Mouse (Mus musculus): ENCODE data around the gene Sbno2. TPM values are rescaled to one million over a fixed set of nuclear protein-coding genes. Genes with fewer than 3 reads are reported as not detected.

Gene Sbno2
- polyA plus RNA-seq, 1 experiment from 2014 or later = 13.0 TPM

DNA sequence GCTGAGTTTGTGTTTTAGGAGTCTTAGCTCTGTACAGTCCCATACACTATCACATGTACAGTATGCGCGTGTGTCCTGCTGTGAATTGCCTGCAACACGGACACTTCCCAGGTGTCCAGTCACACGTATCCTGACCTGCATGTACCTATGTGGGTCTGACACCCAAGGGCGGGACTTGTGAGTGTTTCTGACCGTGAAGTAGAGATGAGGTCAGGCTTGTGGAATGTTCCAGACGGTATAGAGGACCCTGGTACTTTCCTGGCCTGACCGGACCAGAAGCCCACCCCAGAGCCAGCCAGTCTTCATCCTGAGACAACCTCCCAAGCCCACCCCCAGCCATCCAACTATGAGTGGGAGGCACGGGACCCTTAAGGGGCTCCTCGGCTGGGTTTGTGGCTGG is 89.8 kb downstream of the Sbno2 start:
- peaks cover 50% of the 10 kb centered on the region for H3K27me3 ChIP-seq (replicated peaks)
- ATAC-seq (ENCODE audit: insufficient number of reproducible peaks, low FRiP score) = no peak

DNA sequence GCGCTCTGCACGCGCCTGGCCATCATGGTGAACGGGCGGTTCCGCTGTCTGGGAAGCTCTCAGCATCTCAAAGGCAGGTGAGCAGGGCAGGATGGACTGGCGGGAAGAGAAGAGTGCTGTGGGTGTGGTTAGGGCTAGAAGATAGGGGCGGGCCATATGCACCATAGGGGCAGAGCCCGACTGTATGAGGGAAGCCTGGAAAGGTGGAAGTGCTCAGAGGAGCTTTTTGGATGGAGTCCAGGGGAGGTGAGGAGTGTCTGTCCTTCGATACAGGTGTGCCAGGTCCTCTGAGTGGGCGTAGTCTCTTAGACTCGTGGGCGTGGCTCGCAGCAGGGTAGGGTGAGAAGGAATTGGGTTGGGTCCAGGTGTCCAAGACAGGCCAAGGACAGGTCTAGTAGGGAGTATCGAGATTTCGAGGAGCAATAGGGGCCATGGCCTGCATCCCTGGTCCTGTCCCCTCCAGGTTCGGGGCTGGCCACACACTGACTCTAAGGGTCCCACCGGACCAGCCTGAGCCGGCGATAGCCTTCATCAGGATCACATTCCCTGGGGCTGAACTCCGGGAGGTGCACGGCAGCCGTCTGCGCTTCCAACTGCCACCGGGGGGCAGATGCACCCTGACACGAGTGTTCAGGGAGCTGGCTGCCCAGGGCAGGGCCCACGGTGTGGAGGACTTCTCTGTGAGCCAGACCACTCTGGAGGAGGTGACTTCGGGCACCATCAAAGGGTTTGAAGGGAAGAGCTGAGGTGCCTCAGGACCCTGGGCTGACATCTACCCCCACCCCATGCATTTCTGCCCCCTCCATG is 90.7 kb downstream of the Sbno2 start:
- 29% methylated on average over 28 of the region's 28 CpGs for WGBS
- peaks cover 18% of the 10 kb centered on the region for H3K9me3 ChIP-seq (replicated peaks)
- no peak overlapping the region for H3K9ac ChIP-seq
- H3K4me3 ChIP-seq = no peak overlapping the region
- H3K27me3 ChIP-seq (replicated peaks) = peaks cover 50% of the 10 kb centered on the region
- peaks cover 21% of the 10 kb centered on the region for H3K4me1 ChIP-seq (replicated peaks)
- no peak overlapping the region for H3K27ac ChIP-seq (ENCODE audit: poor library complexity, severe bottlenecking)
- H3K4me2 ChIP-seq = no peak overlapping the region
- ATAC-seq (ENCODE audit: insufficient number of reproducible peaks, low FRiP score) = no peak
- peaks cover 27% of the 10 kb centered on the region for H3K36me3 ChIP-seq

More for the DNA sequence above, 89.8 kb downstream of the Sbno2 start:
- no peak overlapping the region for H3K4me2 ChIP-seq
- 67% methylated on average over 10 of the region's 10 CpGs for WGBS
- H3K27ac ChIP-seq (ENCODE audit: poor library complexity, severe bottlenecking) = no peak overlapping the region
- no peak overlapping the region; the same call in 1 of the 2 replicates for H3K9ac ChIP-seq
- H3K9me3 ChIP-seq (replicated peaks) = peaks cover 11% of the 10 kb centered on the region
- peaks cover 28% of the 10 kb centered on the region for H3K4me1 ChIP-seq (replicated peaks)
- H3K36me3 ChIP-seq = peaks cover 18% of the 10 kb centered on the region
- H3K4me3 ChIP-seq = no peak overlapping the region

DNA sequence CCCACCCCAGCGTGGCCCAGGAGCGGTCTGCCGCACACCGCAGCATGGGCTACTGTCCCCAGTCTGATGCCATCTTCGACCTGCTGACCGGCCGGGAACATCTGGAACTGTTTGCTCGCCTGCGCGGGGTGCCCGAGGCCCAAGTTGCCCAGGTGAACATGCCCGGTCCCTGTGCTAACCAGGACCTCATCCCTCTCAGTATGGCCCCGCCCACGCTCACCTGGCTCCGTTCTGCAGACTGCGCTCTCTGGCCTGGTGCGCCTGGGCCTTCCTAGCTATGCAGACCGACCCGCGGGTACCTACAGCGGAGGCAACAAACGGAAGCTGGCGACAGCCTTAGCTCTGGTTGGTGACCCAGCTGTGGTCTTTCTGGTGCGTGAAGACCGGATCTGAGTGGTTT is 91.8 kb downstream of the Sbno2 start:
- Histone ChIP-seq H3K4me2 (no peak overlapping the region), H3K9ac (no peak overlapping the region), H3K9me3 (replicated peaks) (peaks cover 20% of the 10 kb centered on the region), H3K27me3 (replicated peaks) (peaks cover 50% of the 10 kb centered on the region), H3K4me1 (replicated peaks) (peaks cover 10% of the 10 kb centered on the region), H3K36me3 (peaks cover 35% of the 10 kb centered on the region), H3K27ac (ENCODE audit: poor library complexity, severe bottlenecking) (no peak overlapping the region), H3K4me3 (no peak overlapping the region)
- 37% methylated on average over 25 of the region's 25 CpGs for WGBS
- ATAC-seq (ENCODE audit: insufficient number of reproducible peaks, low FRiP score) = no peak

DNA sequence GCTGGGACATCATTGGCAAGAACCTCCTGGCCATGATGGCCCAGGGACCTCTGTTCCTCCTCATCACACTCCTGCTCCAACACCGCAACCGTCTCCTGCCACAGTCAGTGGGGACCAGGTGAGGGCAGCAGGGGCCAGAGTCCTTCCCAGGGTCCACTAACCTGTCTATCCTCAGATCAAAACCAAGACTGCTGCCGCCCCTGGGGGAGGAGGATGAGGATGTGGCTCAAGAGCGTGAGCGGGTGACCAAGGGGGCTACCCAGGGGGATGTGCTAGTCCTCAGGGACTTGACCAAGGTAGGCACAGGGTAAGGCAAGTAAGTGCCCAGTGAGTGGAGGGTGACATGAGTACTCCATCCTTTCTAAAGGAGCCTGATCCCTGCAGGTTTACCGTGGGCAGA is 93.6 kb downstream of the Sbno2 start:
- Histone ChIP-seq H3K27ac (ENCODE audit: poor library complexity, severe bottlenecking) (no peak overlapping the region), H3K36me3 (peaks cover 45% of the 10 kb centered on the region), H3K4me3 (no peak overlapping the region), H3K4me1 (replicated peaks) (peaks cover 8% of the 10 kb centered on the region; the same call in 1 of the 2 replicates), H3K9me3 (replicated peaks) (peaks cover 20% of the 10 kb centered on the region), H3K4me2 (no peak overlapping the region), H3K9ac (no peak overlapping the region), H3K27me3 (replicated peaks) (peaks cover 45% of the 10 kb centered on the region)
- WGBS = 82% methylated on average over 6 of the region's 6 CpGs
- no peak for ATAC-seq (ENCODE audit: insufficient number of reproducible peaks, low FRiP score)

Other genes starting within 250 kb of the Sbno2 start
- 1.8 and 2.0 TPM in 2 replicates for gene Prtn3, start 231.1 kb downstream of the Sbno2 start, polyA plus RNA-seq (2016; fragmentation: Nextera tagmentation; extraction: Ambion mirVana)
- gene Plppr3, start 230.9 kb downstream of the Sbno2 start, polyA plus RNA-seq (2016; fragmentation: Nextera tagmentation; extraction: Ambion mirVana) = 14.2 and 15.5 TPM in 2 replicates
- 0.47 TPM in 1 of 2 replicates, not detected in the other for gene Elane, start 219.3 kb downstream of the Sbno2 start, polyA plus RNA-seq (2016; fragmentation: Nextera tagmentation; extraction: Ambion mirVana)
- not detected in 2 replicates for gene Cfd, start 214.7 kb downstream of the Sbno2 start, polyA plus RNA-seq (2016; fragmentation: Nextera tagmentation; extraction: Ambion mirVana)
- gene Med16, start 196.6 kb downstream of the Sbno2 start, polyA plus RNA-seq (2016; fragmentation: Nextera tagmentation; extraction: Ambion mirVana) = 48.3 and 50.1 TPM in 2 replicates
- 16.8 and 19.3 TPM in 2 replicates for gene Gm26602, start 194.7 kb downstream of the Sbno2 start, polyA plus RNA-seq (2016; fragmentation: Nextera tagmentation; extraction: Ambion mirVana)
- gene Kiss1r, start 188.6 kb downstream of the Sbno2 start, polyA plus RNA-seq (2016; fragmentation: Nextera tagmentation; extraction: Ambion mirVana) = 0.45 and 0.55 TPM in 2 replicates
- 92.8 and 97.3 TPM in 2 replicates for gene R3hdm4, start 184.4 kb downstream of the Sbno2 start, polyA plus RNA-seq (2016; fragmentation: Nextera tagmentation; extraction: Ambion mirVana)
- gene Arid3a, start 178.5 kb downstream of the Sbno2 start, polyA plus RNA-seq (2016; fragmentation: Nextera tagmentation; extraction: Ambion mirVana) = 6.3 and 8.3 TPM in 2 replicates
- 78.8 and 89.6 TPM in 2 replicates for gene Wdr18, start 145.4 kb downstream of the Sbno2 start, polyA plus RNA-seq (2016; fragmentation: Nextera tagmentation; extraction: Ambion mirVana)
- gene Grin3b, start 134.9 kb downstream of the Sbno2 start, polyA plus RNA-seq (2016; fragmentation: Nextera tagmentation; extraction: Ambion mirVana) = 0.12 and 0.29 TPM in 2 replicates
- 20.8 and 20.9 TPM in 2 replicates for gene Tmem259, start 121.2 kb downstream of the Sbno2 start, polyA plus RNA-seq (2016; fragmentation: Nextera tagmentation; extraction: Ambion mirVana)
- gene Cnn2, start 117.0 kb downstream of the Sbno2 start, polyA plus RNA-seq (2016; fragmentation: Nextera tagmentation; extraction: Ambion mirVana) = 302 and 307 TPM in 2 replicates
- gene Abca7, start 109.1 kb downstream of the Sbno2 start, polyA plus RNA-seq (2016; fragmentation: Nextera tagmentation; extraction: Ambion mirVana) = 4.5 and 5.1 TPM in 2 replicates
- gene Arhgap45, start 88.9 kb downstream of the Sbno2 start, polyA plus RNA-seq (2016; fragmentation: Nextera tagmentation; extraction: Ambion mirVana) = 7.5 and 8.5 TPM in 2 replicates
- 132 and 135 TPM in 2 replicates for gene Polr2e, start 65.8 kb downstream of the Sbno2 start, polyA plus RNA-seq (2016; fragmentation: Nextera tagmentation; extraction: Ambion mirVana)
- gene Gpx4, start 58.4 kb downstream of the Sbno2 start, polyA plus RNA-seq (2016; fragmentation: Nextera tagmentation; extraction: Ambion mirVana) = 677 and 717 TPM in 2 replicates
- 10.8 and 13.8 TPM in 2 replicates for gene Stk11, start 10.2 kb upstream of the Sbno2 start, polyA plus RNA-seq (2016; fragmentation: Nextera tagmentation; extraction: Ambion mirVana)
- 827 and 861 TPM in 2 replicates for gene Atp5d, start 33.1 kb upstream of the Sbno2 start, polyA plus RNA-seq (2016; fragmentation: Nextera tagmentation; extraction: Ambion mirVana)
- 1.7 and 3.6 TPM in 2 replicates for gene Cbarp, start 35.3 kb upstream of the Sbno2 start, polyA plus RNA-seq (2016; fragmentation: Nextera tagmentation; extraction: Ambion mirVana)
- gene Midn, start 42.7 kb upstream of the Sbno2 start, polyA plus RNA-seq (2016; fragmentation: Nextera tagmentation; extraction: Ambion mirVana) = 25.9 and 28.9 TPM in 2 replicates
- 110 and 118 TPM in 2 replicates for gene Cirbp, start 60.4 kb upstream of the Sbno2 start, polyA plus RNA-seq (2016; fragmentation: Nextera tagmentation; extraction: Ambion mirVana)
- gene 1600002K03Rik, start 67.4 kb upstream of the Sbno2 start, polyA plus RNA-seq (2016; fragmentation: Nextera tagmentation; extraction: Ambion mirVana) = 10.4 and 11.7 TPM in 2 replicates
- 16.6 and 17.2 TPM in 2 replicates for gene Efna2, start 73.9 kb upstream of the Sbno2 start, polyA plus RNA-seq (2016; fragmentation: Nextera tagmentation; extraction: Ambion mirVana)
- 43.0 and 45.9 TPM in 2 replicates for gene Mum1, start 120.9 kb upstream of the Sbno2 start, polyA plus RNA-seq (2016; fragmentation: Nextera tagmentation; extraction: Ambion mirVana)
- gene Ndufs7, start 143.6 kb upstream of the Sbno2 start, polyA plus RNA-seq (2016; fragmentation: Nextera tagmentation; extraction: Ambion mirVana) = 438 and 454 TPM in 2 replicates
- 55.5 and 58.9 TPM in 2 replicates for gene Gamt, start 155.4 kb upstream of the Sbno2 start, polyA plus RNA-seq (2016; fragmentation: Nextera tagmentation; extraction: Ambion mirVana)
- 37.4 and 41.9 TPM in 2 replicates for gene Dazap1, start 155.9 kb upstream of the Sbno2 start, polyA plus RNA-seq (2016; fragmentation: Nextera tagmentation; extraction: Ambion mirVana)
- gene Rps15, start 186.9 kb upstream of the Sbno2 start, polyA plus RNA-seq (2016; fragmentation: Nextera tagmentation; extraction: Ambion mirVana) = 577 and 591 TPM in 2 replicates
- 0.89 and 1.4 TPM in 2 replicates for gene Apc2, start 190.4 kb upstream of the Sbno2 start, polyA plus RNA-seq (2016; fragmentation: Nextera tagmentation; extraction: Ambion mirVana)
- gene 2310011J03Rik, start 215.0 kb upstream of the Sbno2 start, polyA plus RNA-seq (2016; fragmentation: Nextera tagmentation; extraction: Ambion mirVana) = 32.7 and 32.8 TPM in 2 replicates
- 1.0 and 1.5 TPM in 2 replicates for gene Pcsk4, start 223.9 kb upstream of the Sbno2 start, polyA plus RNA-seq (2016; fragmentation: Nextera tagmentation; extraction: Ambion mirVana)
- 3.1 and 3.7 TPM in 2 replicates for gene Reep6, start 224.4 kb upstream of the Sbno2 start, polyA plus RNA-seq (2016; fragmentation: Nextera tagmentation; extraction: Ambion mirVana)
- gene Adamtsl5, start 242.8 kb upstream of the Sbno2 start, polyA plus RNA-seq (2016; fragmentation: Nextera tagmentation; extraction: Ambion mirVana) = 5.3 and 6.7 TPM in 2 replicates